Mouse (Mus musculus) megakaryocyte, embryonic 14.5 days (primary cell): Measurements from ENCODE around the gene Mia2.

ENCODE experiments used
- FLI1 ChIP-seq: IDR thresholded peaks from 2 replicates; pipeline ENCODE4 v1.6.1; 2012; ENCODE audit warnings: low read length, inconsistent platforms, mixed read lengths
- GATA1 ChIP-seq: IDR thresholded peaks from 3 replicates; pipeline ENCODE4 v1.6.1; 2012; ENCODE audit warnings: mixed read lengths, low read length, inconsistent platforms, borderline replicate concordance

DNA sequence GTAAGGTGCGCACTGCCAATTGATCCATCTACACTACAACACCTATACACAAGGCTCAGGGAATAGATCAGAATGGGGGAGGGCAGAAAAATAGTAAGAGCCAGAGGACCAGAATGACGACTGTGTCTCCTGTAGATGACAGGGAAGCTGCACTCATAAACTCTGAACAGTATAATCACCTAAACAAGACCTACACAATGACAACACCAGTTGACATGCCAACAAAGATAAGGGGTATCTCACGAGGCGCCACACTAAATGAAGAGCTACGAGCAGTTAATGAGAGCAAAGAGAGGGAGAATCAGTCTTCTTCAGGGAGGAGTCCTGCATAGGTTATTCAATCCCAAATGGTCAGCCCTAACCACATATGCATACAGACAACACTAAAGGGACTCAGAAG, 42.4 kb upstream of the Mia2 start:
- no peak for TF ChIP-seq GATA1
- TF ChIP-seq FLI1, result no peak
